Mouse (Mus musculus) hindbrain, embryonic 14.5 days (tissue): ENCODE results near the gene Olfr462. TPM values are rescaled to one million over a fixed set of nuclear protein-coding genes. Genes with fewer than 3 reads are reported as not detected.

Experiments used
- ATAC-seq: fragments of 200-750 bp; cut with Nextera tagmentation; 2 replicates; pipeline ENCODE4 v1.8.0; 2017; ENCODE audit warnings: moderate number of reproducible peaks, mild to moderate bottlenecking, moderate TSS enrichment, moderate library complexity; ENCODE audit not compliant: low FRiP score
- DNase-seq: peaks from one replicate; pipeline ENCODE4 v3.0.0-alpha.2; 2015; ENCODE audit warnings: low spot score
- H3K27ac ChIP-seq: fragments of 300-500 bp; sonication (generic); 2 replicates; pipeline ENCODE4 v1.5.1; 2014; ENCODE audit warnings: mild to moderate bottlenecking, moderate library complexity
- H3K27me3 ChIP-seq: fragments of 300-500 bp; sonication (generic); 2 replicates; pipeline ENCODE4 v1.6.1; 2014; ENCODE audit warnings: mild to moderate bottlenecking, low read length, mixed read lengths; ENCODE audit not compliant: control insufficient read depth, insufficient read depth
- H3K36me3 ChIP-seq: fragments of 300-500 bp; sonication (generic); replicated peaks from 2 replicates; pipeline ENCODE4 v1.6.1; 2014; ENCODE audit not compliant: control insufficient read depth, insufficient read depth
- H3K4me1 ChIP-seq: fragments of 300-500 bp; sonication (generic); replicated peaks from 2 replicates; pipeline ENCODE4 v1.6.1; 2014; ENCODE audit warnings: antibody characterized with exemption, low read length, mixed read lengths; ENCODE audit not compliant: control insufficient read depth, insufficient read depth
- H3K4me2 ChIP-seq: fragments of 300-500 bp; sonication (generic); replicated peaks from 2 replicates; pipeline ENCODE4 v1.6.1; 2014; ENCODE audit warnings: mild to moderate bottlenecking, moderate library complexity
- H3K4me3 ChIP-seq: fragments of 300-500 bp; sonication (generic); replicated peaks from 2 replicates; pipeline ENCODE4 v1.5.1; 2014; ENCODE audit warnings: mild to moderate bottlenecking, low read length
- H3K9ac ChIP-seq: fragments of 300-500 bp; sonication (generic); 2 replicates; pipeline ENCODE4 v1.6.1; 2014
- H3K9me3 ChIP-seq: fragments of 300-500 bp; sonication (generic); 2 replicates; pipeline ENCODE4 v1.6.1; 2016; ENCODE audit warnings: low read length; ENCODE audit not compliant: control insufficient read depth
- WGBS: fragments of 180-500 bp; shearing (Covaris S2); extraction: QIAGEN DNeasy Blood & Tissue Kit; methylation state at CpG from one replicate; pipeline ENCODE4 v1.1.7; 2014; 5-methylcytosine and 5-hydroxymethylcytosine counted together
- polyA plus RNA-seq: library from polyadenylated mRNA; unstranded; fragments of >200 nt; fragmentation: Nextera tagmentation; extraction: Ambion mirVana; gene quantifications from 2 replicates; pipeline ENCODE4 v1.2.1, GENCODE M21; 2014

The Olfr462 gene
- polyA plus RNA-seq, 1 experiment from 2014 or later, result not detected

DNA sequence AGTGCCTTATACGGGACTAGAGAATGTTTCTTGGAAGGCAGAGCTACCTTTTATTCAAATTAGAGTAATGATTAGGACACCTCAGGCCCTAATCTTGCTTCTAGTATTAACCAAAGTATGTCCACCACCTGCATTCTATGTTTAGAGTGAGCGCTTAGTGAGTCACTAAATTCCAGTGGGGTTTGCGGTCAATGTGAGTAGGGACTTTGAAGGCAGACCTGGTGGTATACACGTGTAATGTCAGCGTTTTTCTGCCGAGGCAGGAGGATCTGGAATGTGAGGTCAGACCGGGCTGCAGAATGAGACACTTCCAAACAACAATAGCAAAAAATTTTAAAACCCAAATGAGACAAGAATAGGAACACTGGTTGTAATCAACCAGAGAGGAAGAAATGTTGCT lies 37.5 kb downstream of the Olfr462 start:
- H3K9ac ChIP-seq, result no peak overlapping the region
- H3K4me3 ChIP-seq, result no peak overlapping the region
- no peak overlapping the region for H3K27ac ChIP-seq
- peaks cover 9% of the 10 kb centered on the region for H3K4me1 ChIP-seq
- no peaks in the 10 kb centered on the region for H3K9me3 ChIP-seq
- 90% methylated on average over 7 of the region's 7 CpGs for WGBS
- peaks cover 19% of the 10 kb centered on the region; the same call in 1 of the 2 replicates for H3K36me3 ChIP-seq
- no peak for ATAC-seq
- H3K27me3 ChIP-seq, result no peaks in the 10 kb centered on the region
- no peak for DNase-seq
- H3K4me2 ChIP-seq, result no peak overlapping the region

DNA sequence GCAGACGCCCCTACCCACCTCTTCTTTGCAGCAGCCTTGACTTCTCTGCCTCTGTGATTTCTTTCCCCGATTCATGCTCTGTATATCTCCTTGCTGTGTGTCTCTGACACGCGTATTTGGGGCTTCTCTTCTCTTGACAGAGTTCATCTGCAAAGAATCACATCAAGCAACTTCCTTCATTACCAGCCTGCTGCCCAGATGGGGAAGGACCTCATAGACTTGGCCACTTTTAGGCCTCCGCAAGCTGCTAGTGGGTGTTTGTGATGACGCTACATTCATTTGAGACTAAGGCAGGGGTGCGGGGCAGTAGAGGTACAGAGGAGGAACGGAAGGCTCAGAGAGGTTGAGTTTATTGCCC lies 38.5 kb downstream of the Olfr462 start:
- Histone ChIP-seq H3K27me3 (no peaks in the 10 kb centered on the region), H3K9me3 (no peaks in the 10 kb centered on the region), H3K4me3 (peak overlapping the region; percentile 62), H3K9ac (peak overlapping the region; percentile 62), H3K27ac (peak overlapping the region; percentile 61), H3K4me2 (peak overlapping the region; percentile 71), H3K36me3 (peaks cover 19% of the 10 kb centered on the region; the same call in 1 of the 2 replicates), H3K4me1 (peaks cover 9% of the 10 kb centered on the region)
- WGBS, result 28% methylated on average over 8 of the region's 8 CpGs
- ATAC-seq (peak; percentile 42; the same call in 1 of the 2 replicates), DNase-seq (peak; percentile 25)

GRCm38 (mm10) chr11:87852690-87853596 lies 39.1 kb downstream of the Olfr462 start, which contains the start of gene Mks1:
Gene Mks1 (plus strand): TSS chr11:87853215.
- H3K4me3 ChIP-seq, result peak within 1 kb of the TSS; percentile 62
- 5% methylated on average over 40 of the region's 40 CpGs for WGBS
- DNase-seq, result peak; percentile 95
- peak within 1 kb of the TSS; percentile 61 for H3K27ac ChIP-seq
- no peaks in the 10 kb centered on the region for H3K27me3 ChIP-seq
- peak; percentile 96 for ATAC-seq
- peaks cover 16% of the 10 kb centered on the region; the same call in 1 of the 2 replicates for H3K36me3 ChIP-seq
- peaks cover 9% of the 10 kb centered on the region for H3K4me1 ChIP-seq
- H3K9ac ChIP-seq, result peak within 1 kb of the TSS; percentile 62
- peak within 1 kb of the TSS; percentile 71 for H3K4me2 ChIP-seq
- no peaks in the 10 kb centered on the region for H3K9me3 ChIP-seq

DNA sequence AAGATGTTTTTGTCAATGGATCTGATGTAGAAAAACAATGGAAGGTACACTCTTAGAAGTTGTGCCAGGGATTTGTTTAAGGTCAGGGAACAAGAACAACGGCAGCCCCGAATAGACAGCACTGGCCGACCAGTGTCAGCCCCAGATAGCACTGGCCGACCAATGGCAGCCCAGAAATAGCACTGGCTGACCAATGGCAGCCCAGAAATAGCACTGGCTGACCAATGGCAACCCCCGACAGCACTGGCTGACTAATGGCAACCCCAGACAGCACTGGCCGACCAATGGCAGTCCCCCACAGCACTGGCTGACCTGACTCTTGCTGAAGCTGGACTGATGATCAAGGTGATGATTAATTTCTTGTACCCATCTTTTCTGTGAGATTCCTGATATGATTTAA lies 44.2 kb downstream of the Olfr462 start:
- H3K4me2 ChIP-seq, result no peak overlapping the region
- 53% methylated on average over 6 of the region's 6 CpGs for WGBS
- no peak overlapping the region for H3K9ac ChIP-seq
- no peak for ATAC-seq
- H3K27me3 ChIP-seq, result no peaks in the 10 kb centered on the region
- no peak for DNase-seq
- no peaks in the 10 kb centered on the region for H3K9me3 ChIP-seq
- H3K27ac ChIP-seq, result no peak overlapping the region
- H3K4me3 ChIP-seq, result no peak overlapping the region
- no peaks in the 10 kb centered on the region for H3K4me1 ChIP-seq
- H3K36me3 ChIP-seq, result no peaks in the 10 kb centered on the region

DNA sequence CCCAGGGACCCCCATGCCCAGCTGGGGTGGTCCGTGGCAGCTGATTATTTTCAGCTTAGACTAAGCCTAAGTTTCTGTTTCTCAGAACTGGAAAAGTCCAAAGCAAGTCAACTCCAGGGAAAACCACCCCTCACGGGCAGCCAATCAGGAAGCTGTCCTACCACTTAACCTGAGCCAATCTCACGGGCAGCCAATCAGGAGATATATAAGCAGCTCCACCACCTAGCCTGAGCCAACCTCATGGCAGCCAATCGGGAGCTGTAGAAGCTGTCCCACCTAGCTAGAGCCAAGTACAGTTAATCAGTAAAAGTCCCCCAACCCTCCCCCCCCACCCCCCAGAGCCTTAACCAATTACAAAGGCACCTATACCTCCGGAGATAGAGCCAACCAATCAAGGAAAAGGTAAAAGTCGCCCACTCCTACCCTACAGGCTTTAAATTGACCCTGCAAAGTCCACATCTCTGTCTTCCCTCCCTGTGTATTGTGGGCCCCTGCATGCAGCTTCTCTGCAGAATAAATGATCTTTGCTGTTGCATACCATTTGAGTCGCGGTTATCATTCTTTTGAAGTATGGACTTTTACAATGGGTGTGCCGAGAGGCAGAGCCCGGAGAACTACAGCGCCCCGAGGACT lies 45.0 kb downstream of the Olfr462 start:
- Histone ChIP-seq H3K9ac (no peak overlapping the region), H3K27ac (no peak overlapping the region), H3K4me3 (no peak overlapping the region), H3K9me3 (no peaks in the 10 kb centered on the region), H3K27me3 (no peaks in the 10 kb centered on the region), H3K4me1 (no peaks in the 10 kb centered on the region), H3K4me2 (no peak overlapping the region), H3K36me3 (no peaks in the 10 kb centered on the region)
- ATAC-seq (no peak), DNase-seq (no peak)
- WGBS, result 82% methylated on average over 12 of the region's 12 CpGs

- H3K27me3 ChIP-seq, result no peaks in the 10 kb centered on the region
- H3K9me3 ChIP-seq, result no peaks in the 10 kb centered on the region
- ATAC-seq (no peak), DNase-seq (no peak)
- no peak overlapping the region for H3K27ac ChIP-seq
- no peaks in the 10 kb centered on the region for H3K36me3 ChIP-seq
- 89% methylated on average over 3 of the region's 3 CpGs for WGBS
- no peaks in the 10 kb centered on the region for H3K4me1 ChIP-seq
- no peak overlapping the region for H3K4me3 ChIP-seq
- no peak overlapping the region for H3K4me2 ChIP-seq
- no peak overlapping the region for H3K9ac ChIP-seq
These were observed 50.6 kb downstream of the Olfr462 start for GRCm38 (mm10) chr11:87841436-87841835.

GRCm38 (mm10) chr11:87840676-87841075 lies 51.4 kb downstream of the Olfr462 start:
- no peak overlapping the region for H3K27ac ChIP-seq
- ATAC-seq (no peak), DNase-seq (no peak)
- no peak overlapping the region for H3K4me3 ChIP-seq
- no peak overlapping the region for H3K9ac ChIP-seq
- H3K36me3 ChIP-seq, result no peaks in the 10 kb centered on the region
- no peak overlapping the region for H3K4me2 ChIP-seq
- H3K9me3 ChIP-seq, result no peaks in the 10 kb centered on the region
- 94% methylated on average over 8 of the region's 8 CpGs for WGBS
- H3K27me3 ChIP-seq, result no peaks in the 10 kb centered on the region
- H3K4me1 ChIP-seq, result no peaks in the 10 kb centered on the region

Other genes starting within 250 kb of the Olfr462 start
- gene Rnf43, start 229.5 kb downstream of the Olfr462 start, polyA plus RNA-seq, result 0.83 and 0.84 TPM in 2 replicates
- gene Supt4a, start 154.7 kb downstream of the Olfr462 start, polyA plus RNA-seq, result 137 and 152 TPM in 2 replicates
- gene Tspoap1, start 131.7 kb downstream of the Olfr462 start, polyA plus RNA-seq, result 43.8 and 46.9 TPM in 2 replicates
- 0.22 and 0.88 TPM in 2 replicates for gene Mpo, start 98.7 kb downstream of the Olfr462 start, polyA plus RNA-seq
- gene Lpo, start 64.0 kb downstream of the Olfr462 start, polyA plus RNA-seq, result 1.3 and 2.2 TPM in 2 replicates
- 7.8 and 10.9 TPM in 2 replicates for gene Mks1, start 39.1 kb downstream of the Olfr462 start, polyA plus RNA-seq
- 0.27 TPM in 1 of 2 replicates, not detected in the other for gene Epx, start 16.7 kb downstream of the Olfr462 start, polyA plus RNA-seq
- not detected in 2 replicates for gene Olfr463, start 5.1 kb upstream of the Olfr462 start, polyA plus RNA-seq
- 0.26 TPM in 1 of 2 replicates, not detected in the other for gene Olfr464, start 28.7 kb upstream of the Olfr462 start, polyA plus RNA-seq
- gene Dynll2, start 95.3 kb upstream of the Olfr462 start, polyA plus RNA-seq, result 30.1 and 32.8 TPM in 2 replicates
- 252 and 290 TPM in 2 replicates for gene Srsf1, start 155.1 kb upstream of the Olfr462 start, polyA plus RNA-seq
- gene Vezf1, start 176.0 kb upstream of the Olfr462 start, polyA plus RNA-seq, result 48.3 and 50.2 TPM in 2 replicates
- 32.4 and 37.8 TPM in 2 replicates for gene Cuedc1, start 205.8 kb upstream of the Olfr462 start, polyA plus RNA-seq